Mouse (Mus musculus): Measurements from ENCODE around the gene Lce3a. TPM values are rescaled to one million over a fixed set of nuclear protein-coding genes. Genes with fewer than 3 reads are reported as not detected.

Gene Lce3a
- polyA plus RNA-seq (2017; shearing (Covaris generic)): not detected

GRCm38 (mm10) chr3:92926130-92926529 lies at the start of gene Lce3a:
Gene Lce3a, minus strand, starts transcription at chr3:92926230.

GRCm38 (mm10) chr3:92966761-92967160 lies 40.7 kb upstream of the Lce3a start, which contains the start of gene Lce3e:
Gene Lce3e, plus strand, starts transcription at chr3:92967061.

GRCm38 (mm10) chr3:92957090-92957489 lies 31.1 kb upstream of the Lce3a start, which contains the start of gene Lce3d:
Gene Lce3d, plus strand, starts transcription at chr3:92957390.

GRCm38 (mm10) chr3:92944186-92944585 lies 18.2 kb upstream of the Lce3a start, which contains the start of gene Lce3c:
Gene Lce3c, plus strand, starts transcription at chr3:92944486.

GRCm38 (mm10) chr3:92932679-92933078 lies 6.6 kb upstream of the Lce3a start, which contains the start of gene Lce3b:
Gene Lce3b, plus strand, starts transcription at chr3:92932979.

Other genes with a start within 250 kb of the Lce3a start
- not detected for gene Lce1c, start 247.0 kb downstream of the Lce3a start, polyA plus RNA-seq (2017; shearing (Covaris generic))
- not detected for gene Lce1d, start 239.0 kb downstream of the Lce3a start, polyA plus RNA-seq (2017; shearing (Covaris generic))
- not detected for gene Lce1e, start 217.2 kb downstream of the Lce3a start, polyA plus RNA-seq (2017; shearing (Covaris generic))
- gene Lce1f, start 205.9 kb downstream of the Lce3a start, polyA plus RNA-seq (2017; shearing (Covaris generic)): not detected
- not detected for gene Gm38119, start 187.1 kb downstream of the Lce3a start, polyA plus RNA-seq (2017; shearing (Covaris generic))
- not detected for gene Lce1g, start 173.9 kb downstream of the Lce3a start, polyA plus RNA-seq (2017; shearing (Covaris generic))
- not detected for gene Lce1h, start 161.2 kb downstream of the Lce3a start, polyA plus RNA-seq (2017; shearing (Covaris generic))
- not detected for gene Lce1i, start 147.3 kb downstream of the Lce3a start, polyA plus RNA-seq (2017; shearing (Covaris generic))
- gene Lce1j, start 135.7 kb downstream of the Lce3a start, polyA plus RNA-seq (2017; shearing (Covaris generic)): not detected
- gene Lce1k, start 118.3 kb downstream of the Lce3a start, polyA plus RNA-seq (2017; shearing (Covaris generic)): not detected
- not detected for gene Kprp, start 99.0 kb downstream of the Lce3a start, polyA plus RNA-seq (2017; shearing (Covaris generic))
- not detected for gene Lce1l, start 74.9 kb downstream of the Lce3a start, polyA plus RNA-seq (2017; shearing (Covaris generic))
- not detected for gene 2310050C09Rik, start 56.0 kb downstream of the Lce3a start, polyA plus RNA-seq (2017; shearing (Covaris generic))
- not detected for gene Lce3b, start 6.7 kb upstream of the Lce3a start, polyA plus RNA-seq (2017; shearing (Covaris generic))
- not detected for gene Lce3c, start 18.3 kb upstream of the Lce3a start, polyA plus RNA-seq (2017; shearing (Covaris generic))
- gene Lce3d, start 31.2 kb upstream of the Lce3a start, polyA plus RNA-seq (2017; shearing (Covaris generic)): not detected
- not detected for gene Lce3e, start 40.8 kb upstream of the Lce3a start, polyA plus RNA-seq (2017; shearing (Covaris generic))
- not detected for gene Lce3f, start 66.0 kb upstream of the Lce3a start, polyA plus RNA-seq (2017; shearing (Covaris generic))
- gene Crct1, start 89.5 kb upstream of the Lce3a start, polyA plus RNA-seq (2017; shearing (Covaris generic)): not detected
- not detected for gene Lce1m, start 92.8 kb upstream of the Lce3a start, polyA plus RNA-seq (2017; shearing (Covaris generic))
- 0.40 TPM for gene Gm4858, start 142.6 kb upstream of the Lce3a start, polyA plus RNA-seq (2017; shearing (Covaris generic))
- gene Crnn, start 218.6 kb upstream of the Lce3a start, polyA plus RNA-seq (2017; shearing (Covaris generic)): not detected